Comparison of ENCODE assay signal across 1 mouse cellular context in genomic region chr14:21830876-21831767, GRCm38 (mm10).
TF ChIP-seq lines count a peak whose summit lies in the region.

No protein-coding gene starts in this region.

TF ChIP-seq in CH12.LX, 34 proteins besides CTCF, POLR2A, EP300 and RAD21 (continued from another document):
- TF ChIP-seq JUND (conservative IDR thresholded peaks at IDR 0.05; ENCODE audit: low read depth, low read length) (no peak), RCOR1 (conservative IDR thresholded peaks at IDR 0.05; ENCODE audit: low read depth, low read length) (no peak), ZC3H11A (IDR thresholded peaks at IDR 0.05; ENCODE audit: low read depth, low read length) (no peak), USF2 (conservative IDR thresholded peaks at IDR 0.05; ENCODE audit: low read depth, low read length) (peak; percentile 90), KAT2A (IDR thresholded peaks at IDR 0.05; ENCODE audit: insufficient replicate concordance, low read length) (peak; percentile 65; the same call in 1 of the 2 replicates), USF1 (IDR thresholded peaks at IDR 0.05; ENCODE audit: low read depth, low read length) (peak; percentile 94), ZKSCAN1 (IDR thresholded peaks at IDR 0.05; ENCODE audit: borderline replicate concordance, low read depth, low read length) (no peak), MXI1 (IDR thresholded peaks at IDR 0.05; ENCODE audit: low read depth, low read length) (peak; percentile 72; the same call in 1 of the 2 replicates), TCF12 (IDR thresholded peaks at IDR 0.05; ENCODE audit: low read depth, low read length) (peak; percentile 83), CHD1 (IDR thresholded peaks at IDR 0.05; ENCODE audit: low read depth, low read length) (no peak), POLR2AphosphoS2 (IDR thresholded peaks at IDR 0.05; ENCODE audit: low read depth, low read length) (peak; percentile 77), MYC (IDR thresholded peaks at IDR 0.05; ENCODE audit: low read depth, low read length) (peak; percentile 39; the same call in 1 of the 2 replicates), MAX (IDR thresholded peaks at IDR 0.05; ENCODE audit: low read length) (peak; percentile 100), GABPA (IDR thresholded peaks at IDR 0.05; ENCODE audit: insufficient replicate concordance, low read depth, low read length) (no peak; the same call in 1 of the 2 replicates)
